Mouse (Mus musculus) intestine, embryonic 14.5 days (tissue): Measurements from ENCODE around the gene Elf1. TPM values are rescaled to one million over a fixed set of nuclear protein-coding genes. Genes with fewer than 3 reads are reported as not detected.

Source experiments
- ATAC-seq: fragments of 200-750 bp; cut with Nextera tagmentation; replicated peaks from 2 replicates; pipeline ENCODE4 v1.8.0; 2017; ENCODE audit warnings: low read depth, moderate number of reproducible peaks, moderate TSS enrichment, moderate library complexity; ENCODE audit not compliant: low FRiP score, low TSS enrichment
- DNase-seq: peaks from one replicate; pipeline ENCODE4 v3.0.0-alpha.2; 2018; ENCODE audit warnings: low spot score
- H3K27ac ChIP-seq: fragments of 300-500 bp; sonication (generic); 2 replicates; pipeline ENCODE4 v1.5.1; 2014; ENCODE audit warnings: low read depth, mild to moderate bottlenecking, control low read depth
- H3K27me3 ChIP-seq: fragments of 300-500 bp; sonication (generic); replicated peaks from 2 replicates; pipeline ENCODE4 v1.6.1; 2014; ENCODE audit warnings: low read length, control low read depth; ENCODE audit not compliant: control insufficient read depth, insufficient read depth
- H3K36me3 ChIP-seq: fragments of 300-500 bp; sonication (generic); 2 replicates; pipeline ENCODE4 v1.6.1; 2014; ENCODE audit warnings: low read length, control low read depth; ENCODE audit not compliant: control insufficient read depth, insufficient read depth
- H3K4me1 ChIP-seq: fragments of 300-500 bp; sonication (generic); replicated peaks from 2 replicates; pipeline ENCODE4 v1.6.1; 2014; ENCODE audit warnings: low read length, control low read depth, mixed read lengths; ENCODE audit not compliant: control insufficient read depth, insufficient read depth
- H3K4me2 ChIP-seq: fragments of 300-500 bp; sonication (generic); 2 replicates; pipeline ENCODE4 v1.6.1; 2014; ENCODE audit warnings: low read length
- H3K4me3 ChIP-seq: fragments of 300-500 bp; sonication (generic); 2 replicates; pipeline ENCODE4 v1.5.1; 2014; ENCODE audit warnings: low read depth, low read length, control low read depth, mixed read lengths
- H3K9ac ChIP-seq: fragments of 300-500 bp; sonication (generic); 2 replicates; pipeline ENCODE4 v1.6.1; 2014; ENCODE audit warnings: mild to moderate bottlenecking, low read length
- H3K9me3 ChIP-seq: fragments of 300-500 bp; sonication (generic); 2 replicates; pipeline ENCODE4 v1.6.1; 2016; ENCODE audit warnings: low read length, control low read depth; ENCODE audit not compliant: control insufficient read depth
- WGBS: fragments of 180-500 bp; shearing (Covaris S2); extraction: QIAGEN DNeasy Blood & Tissue Kit; methylation state at CpG from one replicate; pipeline ENCODE4 v1.1.7; 2014; 5-methylcytosine and 5-hydroxymethylcytosine counted together
- polyA plus RNA-seq: library from polyadenylated mRNA; unstranded; fragments of >200 nt; fragmentation: Nextera tagmentation; extraction: Ambion mirVana; gene quantifications from 2 replicates; pipeline ENCODE4 v1.2.1, GENCODE M21; 2014

Gene Elf1
- polyA plus RNA-seq, 1 experiment from 2014 or later, result 27.7 TPM

DNA sequence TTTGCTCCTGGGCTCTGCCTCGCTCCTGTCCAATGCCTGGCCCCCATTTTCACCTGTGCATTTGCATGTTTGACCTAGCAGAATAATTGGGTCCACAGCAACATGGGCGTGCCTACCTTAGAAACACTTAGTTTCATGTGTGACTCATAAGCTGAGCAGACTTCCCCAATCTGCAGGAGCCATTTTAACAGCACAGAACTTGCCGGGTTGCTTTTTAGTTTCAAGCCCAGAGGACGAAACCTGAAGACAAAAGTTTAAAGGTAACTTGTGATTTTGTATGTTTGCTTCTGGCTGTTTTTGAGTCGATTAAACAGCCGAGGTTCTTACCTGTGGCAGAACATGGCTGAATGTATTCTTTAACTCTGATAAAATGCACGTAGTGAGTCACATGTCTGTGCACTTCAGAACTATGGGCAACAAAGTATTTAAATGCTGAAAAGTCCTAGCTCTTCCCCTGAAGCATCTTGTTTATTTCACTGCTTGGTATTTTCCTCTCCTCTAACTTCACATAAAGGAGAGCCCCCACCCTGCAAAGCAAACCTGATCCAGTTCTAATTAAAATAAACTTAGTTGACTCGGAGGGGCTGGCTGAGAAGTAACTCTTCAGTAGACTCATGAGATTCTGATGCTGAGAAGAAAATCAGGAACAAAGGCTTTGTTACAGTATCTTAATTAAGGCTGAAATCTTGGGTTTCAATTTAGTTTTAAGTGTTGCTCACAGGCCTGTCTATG is 34.7 kb downstream of the Elf1 start:
- Histone ChIP-seq H3K9me3 (no peaks in the 10 kb centered on the region), H3K4me3 (peak overlapping the region; percentile 22), H3K36me3 (no peaks in the 10 kb centered on the region), H3K27me3 (no peaks in the 10 kb centered on the region), H3K4me1 (no peaks in the 10 kb centered on the region), H3K27ac (peak overlapping the region; percentile 78), H3K4me2 (peak overlapping the region; percentile 42), H3K9ac (peak overlapping the region; percentile 38)
- DNase-seq (no peak), ATAC-seq (peak; percentile 90)
- WGBS, result 62% methylated on average over 8 of the region's 8 CpGs

DNA sequence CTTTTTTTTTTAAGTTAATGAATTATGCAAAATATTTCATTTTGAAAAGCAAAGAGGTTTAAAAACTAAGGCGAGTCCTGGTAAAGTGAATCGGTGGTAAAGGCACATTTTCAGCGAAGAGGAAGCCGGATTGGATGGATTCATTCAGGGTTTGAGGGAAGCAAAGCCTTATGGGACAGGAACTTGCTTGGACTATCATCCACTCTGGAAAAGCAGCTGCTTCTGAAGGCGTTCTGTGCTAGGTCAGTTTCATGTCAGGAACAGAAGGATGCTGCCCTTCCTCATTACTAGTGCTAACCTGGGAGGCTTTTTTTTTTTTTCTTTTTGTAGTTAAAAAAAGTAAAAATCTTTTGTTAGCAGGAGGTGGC is 35.2 kb downstream of the Elf1 start:
- Histone ChIP-seq H3K9me3 (no peaks in the 10 kb centered on the region), H3K27ac (0 out of 2 replicates have a peak overlapping the region, but pooled peaks have one; percentile 78), H3K27me3 (no peaks in the 10 kb centered on the region), H3K4me1 (0 out of 2 replicates have a peak, but pooled peaks cover 1% of the 10 kb centered on the region), H3K36me3 (no peaks in the 10 kb centered on the region), H3K4me3 (peak overlapping the region; percentile 22), H3K9ac (no peak overlapping the region; the same call in 1 of the 2 replicates), H3K4me2 (peak overlapping the region; percentile 42)
- no peak for ATAC-seq
- WGBS, result 72% methylated on average over 5 of the region's 5 CpGs
- no peak for DNase-seq

DNA sequence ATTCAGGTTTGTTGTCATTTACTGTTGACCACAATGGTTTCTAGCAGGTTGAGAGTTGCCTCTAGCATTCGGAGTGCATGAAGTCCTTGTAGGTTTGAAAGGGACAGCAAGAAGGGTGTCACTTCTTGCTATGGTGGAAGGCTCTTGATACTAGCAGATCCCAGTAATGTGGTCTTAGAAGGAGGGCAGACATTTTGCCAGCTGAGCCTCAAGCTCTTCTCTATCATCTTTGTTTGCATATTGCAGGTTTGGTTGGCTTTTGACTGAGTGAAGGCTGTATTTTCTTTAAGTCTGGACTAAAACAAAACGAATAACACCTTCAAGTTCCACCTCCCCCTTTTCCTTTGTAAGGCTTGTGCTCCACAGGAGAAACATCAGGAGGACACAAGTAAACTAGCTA is 35.8 kb downstream of the Elf1 start:
- DNase-seq (no peak), ATAC-seq (no peak)
- no peaks in the 10 kb centered on the region for H3K36me3 ChIP-seq

DNA sequence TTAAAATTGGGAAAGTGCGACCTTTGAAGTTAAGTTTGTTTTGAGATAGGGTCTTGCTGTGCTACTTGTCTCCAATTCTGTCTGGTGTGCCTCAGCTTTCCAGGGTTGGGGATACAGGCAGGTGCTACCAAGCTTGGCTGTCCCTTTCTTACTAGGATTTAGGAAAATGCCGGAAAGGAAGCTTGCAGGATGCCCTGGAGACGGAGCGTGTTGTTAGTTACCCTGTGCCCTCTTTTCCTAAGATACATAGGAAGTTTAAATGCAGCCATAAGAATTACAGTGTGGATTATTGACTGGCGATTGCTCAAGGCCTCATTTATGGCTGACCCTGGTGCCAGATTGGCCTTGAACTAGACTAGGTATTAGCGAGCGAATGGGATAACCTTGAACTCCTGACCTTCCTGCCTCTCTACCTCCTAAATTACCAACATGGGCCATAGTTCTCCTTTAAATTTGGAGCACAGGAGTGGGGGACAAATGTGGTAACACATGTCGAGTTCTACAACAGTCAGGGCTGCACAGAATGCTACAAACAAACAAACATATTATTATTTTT is 36.3 kb downstream of the Elf1 start:
- no peak overlapping the region for H3K9ac ChIP-seq
- peak overlapping the region; percentile 10; the same call in 1 of the 2 replicates for H3K4me3 ChIP-seq
- H3K27ac ChIP-seq, result no peak overlapping the region

More for the DNA sequence above, 35.8 kb downstream of the Elf1 start:
- Histone ChIP-seq H3K4me2 (peak overlapping the region; percentile 42), H3K9ac (no peak overlapping the region), H3K27ac (no peak overlapping the region), H3K9me3 (no peaks in the 10 kb centered on the region), H3K4me1 (0 out of 2 replicates have a peak, but pooled peaks cover 5% of the 10 kb centered on the region), H3K27me3 (no peaks in the 10 kb centered on the region), H3K4me3 (peak overlapping the region; percentile 22)
- 76% methylated on average over 2 of the region's 2 CpGs for WGBS

DNA sequence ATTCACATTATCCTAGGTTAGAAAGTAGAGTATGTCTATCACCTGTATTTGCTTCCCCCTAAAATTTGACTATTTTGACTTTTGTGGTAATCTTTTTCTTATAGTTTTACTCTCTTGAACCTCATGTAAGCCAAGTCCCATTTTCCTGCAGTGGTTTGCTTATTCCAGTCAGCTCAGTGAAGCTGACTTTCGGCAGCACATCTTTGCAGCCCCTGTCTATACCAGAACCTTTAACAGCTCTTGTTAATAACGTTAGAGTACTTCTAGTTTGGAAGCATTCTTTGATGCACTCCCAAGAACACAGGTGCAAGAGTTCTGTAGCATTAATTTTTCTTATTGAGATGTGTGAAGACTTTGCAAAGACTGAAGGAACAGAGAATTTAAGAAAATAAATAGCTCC is 37.1 kb downstream of the Elf1 start:
- H3K4me2 ChIP-seq, result no peak overlapping the region
- DNase-seq, result no peak

More for the DNA sequence above, 36.3 kb downstream of the Elf1 start:
- H3K4me2 ChIP-seq, result peak overlapping the region; percentile 42
- no peaks in the 10 kb centered on the region for H3K27me3 ChIP-seq
- no peaks in the 10 kb centered on the region for H3K36me3 ChIP-seq
- DNase-seq (peak; percentile 18), ATAC-seq (no peak)
- H3K4me1 ChIP-seq, result 0 out of 2 replicates have a peak, but pooled peaks cover 5% of the 10 kb centered on the region
- no peaks in the 10 kb centered on the region for H3K9me3 ChIP-seq
- WGBS, result 80% methylated on average over 8 of the region's 8 CpGs

DNA sequence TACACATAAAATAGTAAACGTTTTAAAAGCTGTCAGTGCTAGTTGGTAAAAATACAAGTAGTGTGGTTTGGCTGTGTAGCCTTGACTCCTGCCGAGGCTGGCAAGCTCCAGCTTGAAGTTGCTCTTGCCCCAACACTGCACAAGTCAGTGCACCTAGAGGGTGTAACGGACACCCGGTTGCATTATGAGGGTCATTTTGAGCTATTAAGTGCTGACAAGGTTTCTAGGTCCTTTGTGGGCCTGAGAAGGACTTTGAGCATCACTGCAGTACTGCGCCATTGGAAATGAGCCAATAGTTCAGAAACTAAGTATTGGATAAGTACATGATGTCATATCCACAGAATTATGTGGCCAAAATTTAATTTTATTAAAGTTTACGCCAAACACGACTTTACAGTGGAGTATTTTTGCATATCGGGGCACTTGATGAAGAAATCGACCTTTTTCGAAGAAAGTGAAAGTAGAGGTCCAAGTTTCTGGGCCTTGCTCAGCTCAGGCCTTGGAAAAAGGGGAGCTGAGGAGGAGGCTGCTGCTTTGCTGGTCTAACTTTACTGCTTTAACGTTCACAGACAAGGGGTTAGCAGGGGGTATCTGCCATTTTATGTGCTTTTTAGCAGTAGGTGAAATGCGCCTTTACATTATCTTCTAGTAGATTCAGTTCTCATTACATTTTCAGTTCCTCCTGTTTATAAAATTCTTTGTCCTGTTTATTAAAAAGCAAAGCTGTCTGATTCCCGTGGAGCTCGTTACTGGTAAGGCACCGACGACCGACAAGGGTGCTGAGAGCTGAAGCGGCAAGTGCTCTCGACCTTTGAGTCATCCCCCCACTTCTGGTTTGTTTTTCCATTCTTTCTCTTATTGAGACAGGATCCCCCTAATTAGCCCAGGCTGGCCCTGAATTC is 38.0 kb downstream of the Elf1 start:
- no peak overlapping the region; the same call in 1 of the 2 replicates for H3K4me2 ChIP-seq
- 70% methylated on average over 19 of the region's 19 CpGs for WGBS

More for the DNA sequence above, 37.1 kb downstream of the Elf1 start:
- Histone ChIP-seq H3K36me3 (no peaks in the 10 kb centered on the region), H3K4me1 (0 out of 2 replicates have a peak, but pooled peaks cover 5% of the 10 kb centered on the region), H3K27me3 (no peaks in the 10 kb centered on the region), H3K4me3 (no peak overlapping the region), H3K9me3 (no peaks in the 10 kb centered on the region), H3K27ac (no peak overlapping the region), H3K9ac (no peak overlapping the region)
- WGBS, result 76% methylated on average over 2 of the region's 2 CpGs
- no peak for ATAC-seq

DNA sequence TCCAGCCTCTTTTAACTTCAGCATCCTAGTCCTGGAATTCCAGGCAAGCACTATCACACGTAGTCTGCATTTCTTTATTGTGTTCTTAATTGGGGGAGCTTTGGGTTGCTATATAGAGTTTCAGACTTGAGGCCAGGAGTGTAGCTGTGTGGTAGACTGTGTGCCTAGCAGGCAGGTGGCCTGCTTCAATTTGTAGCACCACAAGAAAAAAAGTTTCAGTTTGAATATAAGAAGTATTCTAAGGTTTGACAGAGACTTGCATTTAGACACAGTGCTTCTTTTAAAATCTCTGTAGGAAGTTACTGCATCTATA is 38.6 kb downstream of the Elf1 start:
- Histone ChIP-seq H3K4me3 (no peak overlapping the region), H3K27me3 (no peaks in the 10 kb centered on the region), H3K4me2 (no peak overlapping the region), H3K27ac (no peak overlapping the region; the same call in 1 of the 2 replicates), H3K9me3 (no peaks in the 10 kb centered on the region), H3K36me3 (no peaks in the 10 kb centered on the region), H3K9ac (no peak overlapping the region), H3K4me1 (0 out of 2 replicates have a peak, but pooled peaks cover 5% of the 10 kb centered on the region)
- no peak for ATAC-seq
- 49% methylated on average over 1 of the region's 1 CpGs for WGBS
- DNase-seq, result no peak

More for the DNA sequence above, 38.0 kb downstream of the Elf1 start:
- Histone ChIP-seq H3K4me3 (no peak overlapping the region), H3K27ac (peak overlapping the region; percentile 11; the same call in 1 of the 2 replicates), H3K4me1 (0 out of 2 replicates have a peak, but pooled peaks cover 5% of the 10 kb centered on the region), H3K9me3 (no peaks in the 10 kb centered on the region), H3K36me3 (no peaks in the 10 kb centered on the region), H3K27me3 (no peaks in the 10 kb centered on the region), H3K9ac (no peak overlapping the region)
- ATAC-seq (no peak), DNase-seq (no peak)

DNA sequence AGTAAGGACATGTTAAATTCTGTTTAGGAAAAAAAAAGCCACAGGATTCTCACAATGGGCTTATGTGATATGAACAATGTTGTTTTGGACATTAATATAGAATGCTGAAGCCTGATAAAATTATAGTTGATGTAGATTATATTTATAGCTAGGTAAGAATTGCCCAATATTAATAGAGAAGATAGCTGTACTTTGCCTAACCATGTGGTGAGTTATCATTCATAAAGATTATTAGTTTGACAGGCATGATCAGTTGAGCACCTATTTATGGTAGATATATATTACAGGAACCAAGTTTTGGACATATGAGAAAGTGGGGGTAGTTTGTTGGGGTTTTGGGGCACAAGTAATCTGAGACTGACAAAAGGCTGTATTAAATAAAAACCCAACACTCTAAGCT is 39.6 kb downstream of the Elf1 start:
- Histone ChIP-seq H3K4me2 (no peak overlapping the region), H3K9me3 (no peaks in the 10 kb centered on the region), H3K9ac (no peak overlapping the region), H3K27me3 (no peaks in the 10 kb centered on the region), H3K36me3 (no peaks in the 10 kb centered on the region), H3K4me3 (no peak overlapping the region), H3K27ac (no peak overlapping the region), H3K4me1 (0 out of 2 replicates have a peak, but pooled peaks cover 5% of the 10 kb centered on the region)
- no peak for ATAC-seq
- DNase-seq, result no peak
